Mouse (Mus musculus) naive thymus-derived CD4-positive, alpha-beta T cell, adult 2 months (primary cell): ENCODE measurements around the gene Zfp110.

Experiments used
- DNase-seq: peaks from one replicate; pipeline ENCODE4 v3.0.0-alpha.2; 2011; ENCODE audit warnings: low read depth

Gene Zfp110

DNA sequence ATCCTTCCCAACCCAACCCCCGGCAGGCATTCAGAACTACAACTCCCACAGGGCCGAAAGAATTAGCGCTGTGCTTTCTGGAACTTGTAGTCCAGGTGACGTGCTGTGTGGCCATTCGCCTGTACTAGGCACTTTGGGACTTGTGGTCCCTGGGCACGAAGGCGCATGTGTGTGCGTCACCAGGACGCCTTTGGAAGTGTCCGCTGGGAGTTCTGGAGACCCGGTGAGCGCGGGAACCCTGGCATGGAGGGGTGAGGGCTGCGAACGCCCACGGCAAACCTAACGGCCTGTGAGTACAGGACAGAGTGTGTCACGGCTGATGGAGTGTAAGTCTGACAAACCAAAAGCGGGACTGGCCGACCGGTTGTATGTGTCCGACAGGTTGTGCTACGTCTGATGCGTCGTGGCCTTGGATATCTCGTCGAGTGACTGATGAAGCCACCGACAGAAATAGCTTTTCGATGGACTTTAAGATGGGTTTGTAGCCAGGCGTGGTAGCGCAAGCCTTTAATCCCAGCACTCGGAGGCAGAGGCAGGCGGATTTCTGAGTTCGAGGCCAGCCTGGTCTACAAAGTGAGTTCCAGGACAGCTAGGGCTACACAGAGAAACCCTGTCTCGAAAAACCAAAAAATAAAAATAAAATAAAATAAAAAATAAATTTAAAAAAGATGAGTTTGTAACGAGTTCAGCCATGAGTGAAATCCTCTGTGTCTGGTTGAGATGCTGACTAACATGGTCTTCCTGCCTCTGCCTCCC, 63.3 kb downstream of the Zfp110 start, which contains the start of gene Zscan22:
Zscan22 (plus strand) TSS at position 161 of the 756 bp plus-strand sequence.
- peak; percentile 86 for DNase-seq
